Mouse (Mus musculus) inflammation-experienced regulatory T-cells, adult 6 months (primary cell): ENCODE data around the gene Arhgdib. TPM values are rescaled to one million over a fixed set of nuclear protein-coding genes. Genes with fewer than 3 reads are reported as not detected.

Experiments
- ATAC-seq: one replicate; pipeline ENCODE4 v1.8.0; 2017
- polyA plus RNA-seq, 3 experiments: library from polyadenylated mRNA; unstranded; fragments of 100-300 nt; shearing (Covaris generic); gene quantifications; one replicate each; pipeline ENCODE4 v1.2.1; 2017

Gene Arhgdib
- polyA plus RNA-seq, 3 experiments from 2014 or later: 2,255 to 2,929 (median 2,357) TPM

GRCm38 (mm10) chr6:136920320-136921257 lies 21.1 kb downstream of the Arhgdib start:
- ATAC-seq: peak; percentile 43

GRCm38 (mm10) chr6:136917885-136918284 lies 23.8 kb downstream of the Arhgdib start:
- no peak for ATAC-seq

GRCm38 (mm10) chr6:136915721-136916395 lies 25.8 kb downstream of the Arhgdib start:
- ATAC-seq: no peak

GRCm38 (mm10) chr6:136914234-136914633 lies 27.5 kb downstream of the Arhgdib start:
- ATAC-seq: no peak

- ATAC-seq: no peak
These were observed 28.1 kb downstream of the Arhgdib start for GRCm38 (mm10) chr6:136913384-136914126.

- no peak for ATAC-seq
These were observed 28.9 kb downstream of the Arhgdib start for GRCm38 (mm10) chr6:136912751-136913265.

- no peak for ATAC-seq
These were observed 31.3 kb downstream of the Arhgdib start for GRCm38 (mm10) chr6:136910247-136910890.

GRCm38 (mm10) chr6:136906937-136907293 lies 34.8 kb downstream of the Arhgdib start:
- ATAC-seq: no peak

- ATAC-seq: no peak
These were observed 35.3 kb downstream of the Arhgdib start for GRCm38 (mm10) chr6:136906283-136906936.

- no peak for ATAC-seq
These were observed 37.7 kb downstream of the Arhgdib start for GRCm38 (mm10) chr6:136903885-136904470.

- ATAC-seq: peak; percentile 23
These were observed 39.2 kb downstream of the Arhgdib start for GRCm38 (mm10) chr6:136902527-136902926.

- no peak for ATAC-seq
These were observed 40.7 kb downstream of the Arhgdib start for GRCm38 (mm10) chr6:136901010-136901409.

GRCm38 (mm10) chr6:136900369-136901009 lies 41.2 kb downstream of the Arhgdib start:
- ATAC-seq: peak; percentile 24

GRCm38 (mm10) chr6:136898954-136899353 lies 42.7 kb downstream of the Arhgdib start:
- ATAC-seq: peak; percentile 81

GRCm38 (mm10) chr6:136898222-136898621 lies 43.5 kb downstream of the Arhgdib start:
- ATAC-seq: no peak

- ATAC-seq: no peak
These were observed 43.9 kb downstream of the Arhgdib start for GRCm38 (mm10) chr6:136897789-136898188.

GRCm38 (mm10) chr6:136894532-136895339 lies 47.0 kb downstream of the Arhgdib start:
- no peak for ATAC-seq

GRCm38 (mm10) chr6:136892002-136892401 lies 49.7 kb downstream of the Arhgdib start:
- no peak for ATAC-seq

GRCm38 (mm10) chr6:136889554-136889953 lies 52.1 kb downstream of the Arhgdib start:
- no peak for ATAC-seq

- no peak for ATAC-seq
These were observed 52.6 kb downstream of the Arhgdib start for GRCm38 (mm10) chr6:136889067-136889466.
